Mouse (Mus musculus): ENCODE results near the gene Fezf2. TPM values are rescaled to one million over a fixed set of nuclear protein-coding genes. Genes with fewer than 3 reads are reported as not detected.

Fezf2 gene
- polyA plus RNA-seq, 1 experiment = not detected

- no peak for DNase-seq (ENCODE audit: low spot score)
Measured at GRCm38 (mm10) chr14:12342458-12343131, 5.4 kb downstream of the Fezf2 start.

GRCm38 (mm10) chr14:12341789-12342457 lies 6.1 kb downstream of the Fezf2 start:
- DNase-seq (ENCODE audit: low spot score) = no peak

- DNase-seq (ENCODE audit: low spot score) = no peak
Measured at GRCm38 (mm10) chr14:12341075-12341788, 6.8 kb downstream of the Fezf2 start.

- DNase-seq (ENCODE audit: low spot score) = no peak
Measured at GRCm38 (mm10) chr14:12340238-12341074, 7.5 kb downstream of the Fezf2 start.

GRCm38 (mm10) chr14:12338811-12339565 lies 9.0 kb downstream of the Fezf2 start:
- DNase-seq (ENCODE audit: low spot score) = no peak

GRCm38 (mm10) chr14:12337998-12338809 lies 9.8 kb downstream of the Fezf2 start:
- no peak for DNase-seq (ENCODE audit: low spot score)

GRCm38 (mm10) chr14:12337421-12337997 lies 10.5 kb downstream of the Fezf2 start:
- no peak for DNase-seq (ENCODE audit: low spot score)

- no peak for DNase-seq (ENCODE audit: low spot score)
Measured at GRCm38 (mm10) chr14:12334925-12335324, 13.1 kb downstream of the Fezf2 start.

GRCm38 (mm10) chr14:12333622-12334021 lies 14.4 kb downstream of the Fezf2 start:
- no peak for DNase-seq (ENCODE audit: low spot score)

GRCm38 (mm10) chr14:12303106-12303505 lies 44.9 kb downstream of the Fezf2 start:
- no peak for DNase-seq (ENCODE audit: low spot score)

- DNase-seq (ENCODE audit: low spot score) = no peak
Measured at GRCm38 (mm10) chr14:12300677-12301076, 47.3 kb downstream of the Fezf2 start.

- no peak for DNase-seq (ENCODE audit: low spot score)
Measured at GRCm38 (mm10) chr14:12300275-12300674, 47.7 kb downstream of the Fezf2 start.

- no peak for DNase-seq (ENCODE audit: low spot score)
Measured at GRCm38 (mm10) chr14:12299654-12300053, 48.3 kb downstream of the Fezf2 start.

- DNase-seq (ENCODE audit: low spot score) = no peak
Measured at GRCm38 (mm10) chr14:12299171-12299570, 48.8 kb downstream of the Fezf2 start.

- DNase-seq (ENCODE audit: low spot score) = no peak
Measured at GRCm38 (mm10) chr14:12296391-12296790, 51.6 kb downstream of the Fezf2 start.

Other genes starting within 250 kb of the Fezf2 start
- 0.15 TPM in 2 replicates for gene Gm49355, start 64.2 kb downstream of the Fezf2 start, polyA plus RNA-seq (2012; rRNA removed)
- gene 3830406C13Rik, start 64.0 kb downstream of the Fezf2 start, polyA plus RNA-seq (2012; rRNA removed) = 45.6 and 57.9 TPM in 2 replicates

Data from urinary bladder, adult 2 months (tissue).